Mouse (Mus musculus): ENCODE measurements at regions not wholly inside any gene's neighbourhood (a gene's known extent, or its start where the extent isn't known, plus 50 kb on each side); places are given as distances from the start of the nearest gene placed in this dataset.

DNA sequence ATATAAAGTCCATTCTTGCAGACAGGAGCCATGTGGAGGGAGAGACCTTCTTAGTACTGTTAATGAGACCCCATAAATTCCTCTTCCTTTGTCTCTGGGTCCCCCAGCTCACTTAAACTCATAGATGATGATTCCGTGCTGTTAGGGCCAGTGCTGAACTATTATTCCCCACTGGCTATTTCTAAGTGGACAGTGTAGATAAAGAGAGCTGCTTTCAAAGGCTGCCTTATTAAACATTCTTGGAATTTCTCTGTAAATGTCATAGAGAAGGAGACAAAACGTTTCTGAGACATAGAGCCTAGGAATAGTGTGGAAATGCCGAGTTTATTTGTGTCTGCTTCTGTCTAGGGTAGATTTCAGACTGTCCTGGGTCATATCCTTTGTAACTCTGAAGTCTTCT is 209.5 kb upstream of the Unc93a2 start:
- H3K27me3 ChIP-seq (ENCODE audit: control insufficient read depth, insufficient read depth, low read length), result no peaks in the 10 kb centered on the region
- H3K27ac ChIP-seq (ENCODE audit: control insufficient read depth, insufficient read depth, low read length), result no peak overlapping the region
- no peaks in the 10 kb centered on the region for H3K36me3 ChIP-seq (ENCODE audit: control insufficient read depth, insufficient read depth, low read length)
- 82% methylated on average over 3 of the region's 3 CpGs for WGBS
- no peaks in the 10 kb centered on the region; the same call in 1 of the 2 replicates for H3K4me1 ChIP-seq (replicated peaks; ENCODE audit: control insufficient read depth, insufficient read depth, low read length)
- DNase-seq, result no peak
- TF ChIP-seq POLR2A (IDR thresholded peaks at IDR 0.05; ENCODE audit: control insufficient read depth, extremely low read depth, insufficient read depth, low read length, poor library complexity) (no peak), CTCF (IDR thresholded peaks at IDR 0.05; ENCODE audit: borderline replicate concordance, control insufficient read depth, extremely low read depth, insufficient read depth, low read length, poor library complexity) (no peak)
- no peak overlapping the region for H3K4me3 ChIP-seq (ENCODE audit: control insufficient read depth, insufficient read depth, low read length)

DNA sequence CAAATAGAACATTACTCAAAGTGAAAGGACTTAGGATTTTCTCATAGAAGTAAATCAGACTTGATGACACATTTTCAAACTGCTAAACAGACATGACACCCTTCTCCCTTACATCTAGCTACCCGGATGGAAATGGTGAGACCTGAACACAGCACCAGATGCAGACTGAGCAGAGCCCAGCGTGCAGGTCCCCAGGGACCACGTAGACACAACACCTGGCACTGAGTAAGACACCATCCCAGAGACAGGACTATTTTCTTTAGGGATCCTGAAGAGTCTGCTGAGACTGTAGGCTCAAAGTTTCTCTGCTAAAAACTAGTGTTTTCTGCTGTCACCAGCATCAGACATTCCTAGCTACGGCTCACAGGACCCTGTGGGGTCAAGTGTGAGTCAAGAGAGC is 207.2 kb upstream of the Unc93a2 start:
- no peak for TF ChIP-seq POLR2A (IDR thresholded peaks at IDR 0.05; ENCODE audit: control insufficient read depth, extremely low read depth, insufficient read depth, low read length, poor library complexity)
- TF ChIP-seq CTCF (IDR thresholded peaks at IDR 0.05; ENCODE audit: borderline replicate concordance, control insufficient read depth, extremely low read depth, insufficient read depth, low read length, poor library complexity), result no peak
- WGBS, result 91% methylated on average over 4 of the region's 4 CpGs
- Histone ChIP-seq H3K27me3 (ENCODE audit: control insufficient read depth, insufficient read depth, low read length) (no peaks in the 10 kb centered on the region), H3K4me3 (ENCODE audit: control insufficient read depth, insufficient read depth, low read length) (no peak overlapping the region), H3K4me1 (replicated peaks; ENCODE audit: control insufficient read depth, insufficient read depth, low read length) (no peaks in the 10 kb centered on the region), H3K27ac (ENCODE audit: control insufficient read depth, insufficient read depth, low read length) (no peak overlapping the region), H3K36me3 (ENCODE audit: control insufficient read depth, insufficient read depth, low read length) (no peaks in the 10 kb centered on the region)
- no peak for DNase-seq

DNA sequence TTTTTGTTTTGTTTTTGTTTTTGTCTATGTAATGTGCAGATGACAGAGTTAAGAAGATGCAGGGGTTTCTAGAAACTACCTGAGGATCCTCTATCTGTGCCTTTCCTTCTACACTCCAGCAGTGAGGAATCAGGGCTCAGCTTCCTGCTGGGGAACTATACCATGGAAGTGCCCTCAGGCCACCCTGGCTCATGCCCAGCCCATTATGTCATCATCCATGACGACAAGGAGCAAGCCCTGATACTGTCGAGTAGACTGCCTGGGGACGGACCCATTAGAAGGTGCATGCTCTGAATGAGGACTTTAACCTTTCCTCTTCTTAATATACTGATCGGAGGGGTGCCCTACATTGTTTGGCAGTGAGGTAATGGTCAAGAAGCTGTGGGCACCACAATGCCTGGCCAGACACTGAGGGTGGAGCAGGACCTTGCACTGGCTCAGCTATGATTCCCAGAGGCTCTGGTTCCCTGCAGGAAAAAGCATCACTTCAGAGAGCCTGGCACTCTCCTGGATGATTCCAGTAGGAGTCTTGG is 197.7 kb upstream of the Unc93a2 start:
- 89% methylated on average over 4 of the region's 4 CpGs for WGBS
- Histone ChIP-seq H3K4me1 (replicated peaks; ENCODE audit: control insufficient read depth, insufficient read depth, low read length) (no peaks in the 10 kb centered on the region), H3K27ac (ENCODE audit: control insufficient read depth, insufficient read depth, low read length) (no peak overlapping the region), H3K36me3 (ENCODE audit: control insufficient read depth, insufficient read depth, low read length) (no peaks in the 10 kb centered on the region), H3K4me3 (ENCODE audit: control insufficient read depth, insufficient read depth, low read length) (no peak overlapping the region), H3K27me3 (ENCODE audit: control insufficient read depth, insufficient read depth, low read length) (no peaks in the 10 kb centered on the region)
- TF ChIP-seq POLR2A (IDR thresholded peaks at IDR 0.05; ENCODE audit: control insufficient read depth, extremely low read depth, insufficient read depth, low read length, poor library complexity) (no peak), CTCF (IDR thresholded peaks at IDR 0.05; ENCODE audit: borderline replicate concordance, control insufficient read depth, extremely low read depth, insufficient read depth, low read length, poor library complexity) (no peak)
- no peak for DNase-seq

DNA sequence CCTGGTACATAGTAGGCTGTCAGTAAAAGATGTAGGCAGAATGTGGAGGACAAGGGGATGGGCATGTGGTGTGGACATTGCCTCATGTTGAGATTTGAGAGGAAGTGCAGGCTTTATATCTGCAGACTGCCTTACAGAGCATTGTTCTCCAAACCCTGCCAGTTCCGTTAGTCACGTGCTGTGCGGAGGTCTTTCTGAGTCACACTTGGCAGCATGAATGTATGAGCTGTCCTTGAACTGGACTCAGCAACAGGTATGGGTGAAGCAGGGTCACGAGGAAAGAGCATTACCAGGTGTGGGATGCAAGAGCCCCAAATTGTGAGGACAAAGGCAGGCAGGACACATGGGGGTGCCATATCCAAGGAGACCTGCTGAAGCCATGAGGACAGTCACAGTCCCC is 193.8 kb upstream of the Unc93a2 start:
- H3K4me1 ChIP-seq (replicated peaks; ENCODE audit: control insufficient read depth, insufficient read depth, low read length), result no peaks in the 10 kb centered on the region
- DNase-seq, result no peak
- H3K4me3 ChIP-seq (ENCODE audit: control insufficient read depth, insufficient read depth, low read length), result no peak overlapping the region
- WGBS, result 93% methylated on average over 4 of the region's 4 CpGs
- H3K36me3 ChIP-seq (ENCODE audit: control insufficient read depth, insufficient read depth, low read length), result no peaks in the 10 kb centered on the region
- no peaks in the 10 kb centered on the region for H3K27me3 ChIP-seq (ENCODE audit: control insufficient read depth, insufficient read depth, low read length)
- H3K27ac ChIP-seq (ENCODE audit: control insufficient read depth, insufficient read depth, low read length), result no peak overlapping the region
- no peak for TF ChIP-seq POLR2A (IDR thresholded peaks at IDR 0.05; ENCODE audit: control insufficient read depth, extremely low read depth, insufficient read depth, low read length, poor library complexity)
- TF ChIP-seq CTCF (IDR thresholded peaks at IDR 0.05; ENCODE audit: borderline replicate concordance, control insufficient read depth, extremely low read depth, insufficient read depth, low read length, poor library complexity), result no peak

DNA sequence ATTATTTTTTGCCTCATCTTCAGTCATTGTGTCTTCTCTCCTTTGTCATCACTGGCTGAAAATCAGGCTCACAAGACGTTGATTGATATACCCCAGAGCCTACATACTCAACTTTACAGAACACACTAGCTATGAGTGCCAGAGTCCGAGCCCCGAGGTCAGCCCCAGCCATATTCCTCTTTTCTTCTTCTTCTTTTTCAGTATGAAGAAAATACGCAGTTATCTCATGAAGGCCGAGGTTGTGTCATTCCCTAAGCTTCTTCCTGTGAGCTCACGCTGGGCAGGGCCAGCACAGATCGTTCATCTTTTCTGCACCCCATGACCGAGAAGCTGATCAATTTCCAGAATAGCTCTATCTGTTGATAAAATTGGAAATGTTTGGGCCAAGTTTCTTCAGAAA is 192.7 kb upstream of the Unc93a2 start:
- no peak for DNase-seq
- 88% methylated on average over 8 of the region's 8 CpGs for WGBS

DNA sequence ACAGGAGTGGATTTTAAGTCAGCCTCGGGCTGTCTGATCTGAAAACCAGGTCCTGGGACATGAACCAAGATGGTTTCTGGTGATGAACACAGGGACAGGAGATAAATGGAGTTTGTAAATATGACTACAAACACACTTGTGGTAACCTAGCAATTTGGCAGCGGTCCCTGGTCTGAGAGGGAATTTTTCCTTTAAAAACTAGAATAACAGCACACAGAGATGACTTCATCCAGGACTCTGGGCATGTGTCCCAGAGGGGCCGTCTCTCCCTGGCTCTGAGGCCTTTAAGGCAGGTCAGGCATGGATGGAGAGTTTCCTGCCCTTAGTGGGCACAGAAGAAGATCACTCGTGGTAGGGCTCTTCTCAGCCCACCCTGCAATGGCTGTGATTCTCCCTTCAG is 192.0 kb upstream of the Unc93a2 start:
- Histone ChIP-seq H3K4me3 (ENCODE audit: control insufficient read depth, insufficient read depth, low read length) (no peak overlapping the region), H3K36me3 (ENCODE audit: control insufficient read depth, insufficient read depth, low read length) (no peaks in the 10 kb centered on the region), H3K27ac (ENCODE audit: control insufficient read depth, insufficient read depth, low read length) (no peak overlapping the region), H3K27me3 (ENCODE audit: control insufficient read depth, insufficient read depth, low read length) (no peaks in the 10 kb centered on the region), H3K4me1 (replicated peaks; ENCODE audit: control insufficient read depth, insufficient read depth, low read length) (no peaks in the 10 kb centered on the region)
- no peak for TF ChIP-seq POLR2A (IDR thresholded peaks at IDR 0.05; ENCODE audit: control insufficient read depth, extremely low read depth, insufficient read depth, low read length, poor library complexity)
- no peak for TF ChIP-seq CTCF (IDR thresholded peaks at IDR 0.05; ENCODE audit: borderline replicate concordance, control insufficient read depth, extremely low read depth, insufficient read depth, low read length, poor library complexity)
- WGBS, result 89% methylated on average over 4 of the region's 4 CpGs
- no peak for DNase-seq

More for the DNA sequence above, 192.7 kb upstream of the Unc93a2 start:
- Histone ChIP-seq H3K27me3 (ENCODE audit: control insufficient read depth, insufficient read depth, low read length) (no peaks in the 10 kb centered on the region), H3K4me3 (ENCODE audit: control insufficient read depth, insufficient read depth, low read length) (no peak overlapping the region), H3K27ac (ENCODE audit: control insufficient read depth, insufficient read depth, low read length) (no peak overlapping the region), H3K4me1 (replicated peaks; ENCODE audit: control insufficient read depth, insufficient read depth, low read length) (no peaks in the 10 kb centered on the region), H3K36me3 (ENCODE audit: control insufficient read depth, insufficient read depth, low read length) (no peaks in the 10 kb centered on the region)
- no peak for TF ChIP-seq POLR2A (IDR thresholded peaks at IDR 0.05; ENCODE audit: control insufficient read depth, extremely low read depth, insufficient read depth, low read length, poor library complexity)
- TF ChIP-seq CTCF (IDR thresholded peaks at IDR 0.05; ENCODE audit: borderline replicate concordance, control insufficient read depth, extremely low read depth, insufficient read depth, low read length, poor library complexity), result no peak

DNA sequence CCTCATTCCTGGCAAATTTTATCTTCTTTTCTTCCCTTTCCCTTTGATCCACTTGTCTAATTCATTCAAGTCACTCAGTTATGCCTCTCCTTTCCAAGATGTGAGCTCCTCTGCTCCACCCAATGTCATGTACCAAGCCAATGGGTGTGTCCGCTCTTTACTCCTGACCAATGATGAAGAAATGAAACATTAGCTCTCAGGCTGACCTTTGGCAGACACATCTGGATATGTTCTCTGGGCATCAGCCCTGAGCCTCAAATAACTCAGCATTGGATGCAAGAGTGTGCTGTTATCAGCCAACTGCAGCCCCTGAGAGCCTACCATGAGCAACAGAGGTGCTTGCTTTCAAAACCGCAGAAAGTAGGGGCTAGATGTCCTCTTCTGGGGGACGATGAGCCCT is 186.2 kb upstream of the Unc93a2 start:
- no peaks in the 10 kb centered on the region for H3K27me3 ChIP-seq (ENCODE audit: control insufficient read depth, insufficient read depth, low read length)
- no peak overlapping the region for H3K27ac ChIP-seq (ENCODE audit: control insufficient read depth, insufficient read depth, low read length)
- H3K36me3 ChIP-seq (ENCODE audit: control insufficient read depth, insufficient read depth, low read length), result no peaks in the 10 kb centered on the region
- no peaks in the 10 kb centered on the region for H3K4me1 ChIP-seq (replicated peaks; ENCODE audit: control insufficient read depth, insufficient read depth, low read length)
- DNase-seq, result no peak
- TF ChIP-seq CTCF (IDR thresholded peaks at IDR 0.05; ENCODE audit: borderline replicate concordance, control insufficient read depth, extremely low read depth, insufficient read depth, low read length, poor library complexity), result no peak
- no peak for TF ChIP-seq POLR2A (IDR thresholded peaks at IDR 0.05; ENCODE audit: control insufficient read depth, extremely low read depth, insufficient read depth, low read length, poor library complexity)
- H3K4me3 ChIP-seq (ENCODE audit: control insufficient read depth, insufficient read depth, low read length), result no peak overlapping the region
- 96% methylated on average over 3 of the region's 3 CpGs for WGBS

Data from thymus, adult 2 months (tissue).